ENCODE assay signal across 16 mouse cellular contexts in the genomic region with DNA sequence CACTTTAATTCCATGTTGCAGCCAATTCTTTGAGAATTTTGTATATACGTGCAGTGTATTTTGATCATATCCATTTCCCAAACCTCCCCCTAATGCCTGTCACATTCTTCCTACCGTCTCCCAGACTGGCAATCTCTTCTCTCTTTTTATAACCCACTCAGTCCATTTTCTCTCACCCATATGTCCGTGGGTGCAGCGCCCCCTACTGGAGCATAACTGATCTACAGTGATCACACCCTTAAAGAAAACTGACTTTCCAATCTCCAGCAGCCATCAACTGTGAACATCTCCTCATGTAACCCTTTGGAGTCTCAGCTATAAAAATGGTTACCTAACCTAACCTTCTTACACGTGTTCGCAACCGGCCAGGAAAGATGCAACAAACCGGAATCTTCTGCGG.
DNase-seq lines count a peak whose midpoint lies in the region; ATAC-seq lines count a peak whose summit lies in the region.
"Had no signal": no experiment of that assay in that cellular context is flagged by ENCODE, and none has a peak within 500 bp of the region (broad histone marks: within the 10 kb centered on the region; RNA-seq: fewer than 3 reads in every experiment).

No protein-coding gene starts in this region.

- 86% methylated on average over 9 of the region's 9 CpGs for WGBS in kidney, embryonic 14.5 days
- WGBS in forebrain, embryonic 15.5 days: 87% methylated on average over 9 of the region's 9 CpGs

- no peaks in the 10 kb centered on the region for H3K27me3 ChIP-seq in kidney, embryonic 14.5 days (ENCODE audit: control insufficient read depth, insufficient read depth, low read length)
- H3K27me3 ChIP-seq in forebrain, embryonic 15.5 days: no peaks in the 10 kb centered on the region
- H3K27me3 ChIP-seq: embryonic facial prominence, embryonic 13.5 days had no signal

- H3K4me2 ChIP-seq in kidney, embryonic 14.5 days (replicated peaks; ENCODE audit: low read depth, low read length): no peak overlapping the region
- no peak overlapping the region for H3K4me2 ChIP-seq in forebrain, embryonic 15.5 days (replicated peaks)
- H3K4me2 ChIP-seq: embryonic facial prominence, embryonic 13.5 days had no signal

- H3K36me3 ChIP-seq in kidney, embryonic 14.5 days (ENCODE audit: control insufficient read depth, insufficient read depth, low read length): no peaks in the 10 kb centered on the region
- H3K36me3 ChIP-seq in forebrain, embryonic 15.5 days: no peaks in the 10 kb centered on the region
- H3K36me3 ChIP-seq: embryonic facial prominence, embryonic 13.5 days; forebrain, embryonic 10.5 days; G1E had no signal

- peak; percentile 10 for DNase-seq in cerebellum, postnatal 10 days
- no peak for DNase-seq in cerebellum, postnatal 4 days (ENCODE audit: low spot score in 2 of 2)
- DNase-seq in kidney, postnatal 10 days: peak; percentile 15
- peak; percentile 11 for DNase-seq in retina, postnatal 1 day
- no peak for DNase-seq in retina, embryonic 14.5 days (ENCODE audit: low spot score)
- DNase-seq: heart, postnatal 14 days; kidney, postnatal 14 days; layer of hippocampus, postnatal 36 days; thymus, postnatal 25 days had no signal

- ATAC-seq in kidney, embryonic 14.5 days (ENCODE audit: low FRiP score, low TSS enrichment): no peak
- no peak for ATAC-seq in megakaryocyte progenitor cell, adult 5-6 weeks (replicated peaks; ENCODE audit: poor library complexity)
- no peak for ATAC-seq in forebrain, embryonic 15.5 days (replicated peaks)
- ATAC-seq: hindbrain, embryonic 16.5 days had no signal

- no peaks in the 10 kb centered on the region for H3K4me1 ChIP-seq in kidney, embryonic 14.5 days (ENCODE audit: control insufficient read depth, insufficient read depth, low read length)
- no peaks in the 10 kb centered on the region for H3K4me1 ChIP-seq in forebrain, embryonic 15.5 days
- H3K4me1 ChIP-seq: embryonic facial prominence, embryonic 13.5 days; forebrain, embryonic 10.5 days had no signal

- H3K9me3 ChIP-seq in kidney, embryonic 14.5 days (ENCODE audit: control insufficient read depth, low read length): no peaks in the 10 kb centered on the region
- H3K9me3 ChIP-seq in forebrain, embryonic 15.5 days: no peaks in the 10 kb centered on the region
- H3K9me3 ChIP-seq: embryonic facial prominence, embryonic 13.5 days; G1E had no signal

- H3K9ac ChIP-seq in kidney, embryonic 14.5 days (ENCODE audit: low read depth, low read length): no peak overlapping the region
- no peak overlapping the region for H3K9ac ChIP-seq in forebrain, embryonic 15.5 days (replicated peaks)
- H3K9ac ChIP-seq: embryonic facial prominence, embryonic 13.5 days had no signal

- H3K4me3 ChIP-seq in kidney, embryonic 14.5 days (ENCODE audit: low read length): no peak overlapping the region
- no peak overlapping the region for H3K4me3 ChIP-seq in forebrain, embryonic 15.5 days
- H3K4me3 ChIP-seq: embryonic facial prominence, embryonic 13.5 days; forebrain, embryonic 10.5 days had no signal

- no peak overlapping the region for H3K27ac ChIP-seq in kidney, embryonic 14.5 days (ENCODE audit: low read depth, low read length)
- no peak overlapping the region for H3K27ac ChIP-seq in forebrain, embryonic 15.5 days (replicated peaks)
- H3K27ac ChIP-seq: embryonic facial prominence, embryonic 13.5 days; forebrain, embryonic 10.5 days had no signal

Comparison
In these comparisons a context has a peak if more than half of its experiments do, and no peak if none do; other contexts are left out.
1. DNase-seq: peak in cerebellum, postnatal 10 days (2 of 2), kidney, postnatal 10 days (single experiment) and retina, postnatal 1 day (single experiment); none in cerebellum, postnatal 4 days (0 of 2) and retina, embryonic 14.5 days (single experiment).